Mouse (Mus musculus): Measurements from ENCODE around the gene Fgfr2. TPM values are rescaled to one million over a fixed set of nuclear protein-coding genes. Genes with fewer than 3 reads are reported as not detected.

Gene Fgfr2
- polyA plus RNA-seq, 1 experiment, result 59.9 TPM

DNA sequence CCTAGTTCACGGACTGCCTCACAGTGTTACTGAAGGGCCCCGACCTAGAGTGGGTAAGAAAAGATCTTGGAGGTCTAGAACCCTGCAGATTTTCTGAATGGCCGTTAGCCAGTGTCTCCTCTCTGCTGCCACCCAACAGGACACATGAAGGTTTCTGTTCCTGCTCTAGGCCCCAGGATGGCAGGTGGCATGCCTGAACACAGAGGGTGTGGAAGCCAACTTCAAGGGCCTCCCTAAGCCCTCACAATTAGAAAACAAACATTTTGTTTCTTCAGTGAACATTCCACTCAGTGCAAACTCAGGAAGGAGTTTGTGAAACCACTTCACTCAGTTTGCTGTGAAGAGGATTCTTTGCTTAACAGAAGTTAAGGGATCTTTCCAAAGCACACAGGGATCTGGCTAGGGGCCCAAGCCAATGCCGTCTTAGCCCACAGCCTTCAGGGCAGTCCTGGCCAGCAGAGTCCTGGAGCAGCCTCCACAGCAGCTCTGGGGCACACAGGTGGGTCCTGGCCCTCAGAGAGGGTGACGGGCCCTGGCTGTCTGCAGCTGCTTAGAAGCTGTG lies 398.6 kb downstream of the Fgfr2 start:
- Histone ChIP-seq H3K4me1 (ENCODE audit: control insufficient read depth, insufficient read depth, low read length) (no peaks in the 10 kb centered on the region), H3K27ac (ENCODE audit: insufficient read depth, low read length) (no peak overlapping the region), H3K4me3 (ENCODE audit: insufficient read depth, low read length) (no peak overlapping the region)
- TF ChIP-seq CTCF (IDR thresholded peaks at IDR 0.05; ENCODE audit: borderline replicate concordance, insufficient read depth, low read length) (no peak), POLR2A (IDR thresholded peaks at IDR 0.05; ENCODE audit: low read depth, low read length) (no peak)

DNA sequence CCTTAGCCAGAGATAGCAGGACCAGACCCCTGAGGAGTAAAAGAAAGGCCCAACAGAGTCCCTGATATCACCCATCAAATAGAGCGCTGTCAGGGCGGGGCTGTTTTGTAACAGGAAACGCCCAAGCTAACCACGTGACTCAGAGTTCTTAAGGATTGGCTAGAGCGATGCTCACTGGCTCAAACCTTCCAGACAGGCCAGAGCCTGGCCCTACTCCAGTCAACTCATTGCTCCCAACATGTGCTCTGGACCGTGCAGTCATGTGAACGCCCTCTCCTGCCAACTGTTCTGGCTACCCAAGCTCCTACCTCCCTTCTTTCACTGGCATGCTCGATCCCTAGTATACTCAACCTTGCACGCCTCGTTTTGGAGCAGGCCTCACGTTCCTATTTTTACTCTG lies 399.2 kb downstream of the Fgfr2 start:
- H3K27ac ChIP-seq (ENCODE audit: insufficient read depth, low read length), result no peak overlapping the region
- H3K4me3 ChIP-seq (ENCODE audit: insufficient read depth, low read length), result no peak overlapping the region
- H3K4me1 ChIP-seq (ENCODE audit: control insufficient read depth, insufficient read depth, low read length), result no peaks in the 10 kb centered on the region
- TF ChIP-seq POLR2A (IDR thresholded peaks at IDR 0.05; ENCODE audit: low read depth, low read length), result no peak
- TF ChIP-seq CTCF (IDR thresholded peaks at IDR 0.05; ENCODE audit: borderline replicate concordance, insufficient read depth, low read length), result no peak

DNA sequence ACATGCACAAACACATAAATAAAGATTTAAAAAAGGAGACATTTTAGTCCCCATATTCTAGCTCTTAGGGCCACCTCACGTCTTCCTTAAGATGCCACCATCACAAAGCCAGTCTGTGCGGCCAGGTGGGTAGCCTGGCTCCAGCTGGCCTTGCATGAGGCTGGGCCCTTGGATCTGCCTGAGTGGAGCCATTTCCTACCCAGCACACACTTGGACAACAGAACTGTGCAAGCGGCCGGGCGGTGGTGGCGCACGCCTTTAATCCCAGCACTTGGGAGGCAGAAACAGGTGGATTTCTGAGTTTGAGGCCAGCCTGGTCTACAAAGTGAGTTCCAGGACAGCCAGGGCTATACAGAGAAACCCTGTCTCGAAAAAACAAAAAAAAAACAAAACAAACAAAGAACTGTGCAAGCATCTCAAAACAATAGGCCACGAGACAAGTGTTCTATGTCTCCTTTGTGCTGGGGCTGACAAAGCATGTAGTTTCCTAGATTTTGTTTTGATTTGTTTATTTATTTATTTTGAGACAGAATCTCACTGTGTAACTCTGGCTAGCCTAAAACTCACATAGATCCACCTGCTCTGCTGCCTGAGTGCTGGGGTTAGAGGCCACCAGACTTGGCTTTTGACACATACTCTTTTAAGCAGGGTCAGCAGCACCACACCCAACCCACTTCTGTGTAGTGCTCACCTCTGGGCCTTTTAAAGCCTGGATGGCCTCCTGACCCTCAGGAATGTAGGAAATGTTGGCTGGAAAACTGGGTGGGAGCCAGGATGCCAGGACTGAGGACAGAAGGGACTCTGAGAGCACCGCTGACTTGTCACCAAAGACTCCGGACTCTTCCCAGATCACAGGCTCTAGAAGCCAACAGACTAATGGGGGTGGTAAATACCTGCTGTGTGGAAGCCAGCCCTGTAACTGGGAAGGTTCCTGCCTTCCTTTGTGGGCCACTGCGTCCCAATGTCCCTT lies 400.5 kb downstream of the Fgfr2 start:
- H3K4me1 ChIP-seq (ENCODE audit: control insufficient read depth, insufficient read depth, low read length), result no peaks in the 10 kb centered on the region
- no peak overlapping the region for H3K4me3 ChIP-seq (ENCODE audit: insufficient read depth, low read length)
- TF ChIP-seq POLR2A (IDR thresholded peaks at IDR 0.05; ENCODE audit: low read depth, low read length) (no peak), CTCF (IDR thresholded peaks at IDR 0.05; ENCODE audit: borderline replicate concordance, insufficient read depth, low read length) (no peak)
- no peak overlapping the region for H3K27ac ChIP-seq (ENCODE audit: insufficient read depth, low read length)

DNA sequence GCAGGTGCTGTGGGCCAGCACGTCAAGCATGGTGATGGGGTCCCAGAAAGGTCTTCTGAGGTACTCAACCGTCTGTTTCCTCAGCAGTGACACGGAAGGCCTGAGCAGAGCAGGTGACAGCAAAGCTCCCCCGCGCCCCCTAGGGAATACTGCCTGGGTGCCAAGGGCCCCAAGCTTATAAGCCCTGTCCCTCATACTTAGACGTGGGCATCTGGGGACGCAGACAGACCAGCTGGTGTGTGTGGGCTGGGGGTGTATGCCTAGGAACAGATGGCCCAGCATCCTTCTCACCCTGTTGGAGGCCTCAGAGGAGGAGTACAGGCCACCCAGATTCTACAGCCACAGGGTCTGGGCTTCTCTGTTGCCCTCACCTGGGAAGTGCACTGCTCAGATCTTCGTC lies 402.6 kb downstream of the Fgfr2 start:
- Histone ChIP-seq H3K27ac (ENCODE audit: insufficient read depth, low read length) (no peak overlapping the region), H3K4me3 (ENCODE audit: insufficient read depth, low read length) (no peak overlapping the region), H3K4me1 (ENCODE audit: control insufficient read depth, insufficient read depth, low read length) (no peaks in the 10 kb centered on the region)
- TF ChIP-seq POLR2A (IDR thresholded peaks at IDR 0.05; ENCODE audit: low read depth, low read length) (no peak), CTCF (IDR thresholded peaks at IDR 0.05; ENCODE audit: borderline replicate concordance, insufficient read depth, low read length) (no peak)

DNA sequence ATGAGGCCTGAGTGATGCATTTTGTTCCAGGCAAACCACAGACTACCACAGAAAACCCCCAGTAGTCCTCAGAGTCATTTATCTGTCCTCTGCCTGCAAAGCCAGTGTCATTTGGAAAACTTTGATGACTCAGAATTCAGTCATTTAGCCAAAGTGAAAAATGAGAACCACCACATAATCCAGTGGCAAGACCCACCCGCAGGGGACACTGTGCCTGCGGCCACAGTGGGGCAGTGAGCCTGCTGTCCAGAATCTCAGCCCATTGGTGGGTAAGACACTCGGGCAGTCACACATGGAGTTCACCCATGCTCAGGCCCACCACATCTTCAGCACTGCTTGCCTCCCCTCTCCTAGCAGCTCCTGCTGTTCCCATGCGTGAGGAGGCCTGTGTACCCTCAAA lies 403.6 kb downstream of the Fgfr2 start:
- Histone ChIP-seq H3K4me3 (ENCODE audit: insufficient read depth, low read length) (no peak overlapping the region), H3K27ac (ENCODE audit: insufficient read depth, low read length) (no peak overlapping the region; the same call in 1 of the 2 replicates), H3K4me1 (ENCODE audit: control insufficient read depth, insufficient read depth, low read length) (no peaks in the 10 kb centered on the region)
- TF ChIP-seq POLR2A (IDR thresholded peaks at IDR 0.05; ENCODE audit: low read depth, low read length), result no peak

DNA sequence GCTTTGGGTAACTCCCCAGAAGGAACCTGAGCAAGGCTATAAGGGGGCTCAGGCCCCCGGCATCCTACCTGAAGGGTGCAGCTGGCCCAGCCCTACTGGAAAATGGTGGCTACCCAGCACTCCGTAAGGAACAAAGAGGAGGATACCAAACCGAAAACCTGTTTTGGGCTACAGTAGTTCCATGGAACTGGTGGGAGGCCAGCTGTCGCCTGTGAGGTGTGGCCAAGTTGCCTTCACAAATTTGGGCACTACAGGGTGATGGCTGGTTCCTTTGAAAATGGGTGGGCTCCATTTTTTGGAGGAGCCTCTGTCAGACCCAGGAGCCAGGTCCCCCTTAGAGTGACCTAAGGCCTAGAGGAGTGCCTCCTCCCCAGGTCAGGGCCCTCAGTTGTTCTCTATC lies 407.9 kb downstream of the Fgfr2 start:
- Histone ChIP-seq H3K4me3 (ENCODE audit: insufficient read depth, low read length) (no peak overlapping the region), H3K4me1 (ENCODE audit: control insufficient read depth, insufficient read depth, low read length) (no peaks in the 10 kb centered on the region), H3K27ac (ENCODE audit: insufficient read depth, low read length) (no peak overlapping the region; the same call in 1 of the 2 replicates)
- no peak for TF ChIP-seq POLR2A (IDR thresholded peaks at IDR 0.05; ENCODE audit: low read depth, low read length)
- TF ChIP-seq CTCF (IDR thresholded peaks at IDR 0.05; ENCODE audit: borderline replicate concordance, insufficient read depth, low read length), result no peak

DNA sequence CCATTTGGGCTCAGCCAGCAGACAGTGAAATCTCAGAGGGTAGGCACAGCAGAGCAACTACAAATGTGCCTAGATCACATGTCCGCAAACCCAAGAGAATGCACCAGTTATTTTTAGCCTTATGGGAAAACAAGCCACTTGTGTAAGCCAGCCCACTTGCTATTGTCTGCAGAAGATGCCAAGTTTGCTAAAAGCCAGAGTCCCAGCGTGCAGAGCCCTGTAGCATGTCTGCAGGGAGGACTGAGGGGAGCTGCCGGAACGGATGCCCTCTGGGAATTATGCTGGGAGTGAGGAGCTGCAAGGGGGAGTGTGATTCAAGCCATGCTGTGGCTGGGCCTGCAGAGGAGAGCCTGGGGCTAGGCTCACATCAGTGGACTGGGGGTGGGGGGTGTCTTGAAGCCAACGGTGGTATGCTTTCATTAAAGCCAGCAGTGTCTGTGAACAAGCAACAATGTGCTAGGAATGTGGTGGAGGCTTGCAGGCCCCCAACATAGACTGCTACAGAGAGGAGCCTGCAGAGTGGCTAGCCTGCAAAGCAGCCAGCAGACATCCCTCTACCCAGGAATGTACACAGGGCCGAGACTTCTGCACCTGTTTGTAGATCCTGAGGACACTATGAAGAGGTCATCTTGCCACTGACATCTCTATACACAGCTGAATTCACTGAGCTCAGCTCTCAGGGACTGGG lies 408.8 kb downstream of the Fgfr2 start:
- H3K4me3 ChIP-seq (ENCODE audit: insufficient read depth, low read length), result no peak overlapping the region
- peak; percentile 23; the same call in 1 of the 2 replicates for TF ChIP-seq POLR2A (IDR thresholded peaks at IDR 0.05; ENCODE audit: low read depth, low read length)
- no peak for TF ChIP-seq CTCF (IDR thresholded peaks at IDR 0.05; ENCODE audit: borderline replicate concordance, insufficient read depth, low read length)
- H3K4me1 ChIP-seq (ENCODE audit: control insufficient read depth, insufficient read depth, low read length), result no peaks in the 10 kb centered on the region
- peak overlapping the region; percentile 75 for H3K27ac ChIP-seq (ENCODE audit: insufficient read depth, low read length)

DNA sequence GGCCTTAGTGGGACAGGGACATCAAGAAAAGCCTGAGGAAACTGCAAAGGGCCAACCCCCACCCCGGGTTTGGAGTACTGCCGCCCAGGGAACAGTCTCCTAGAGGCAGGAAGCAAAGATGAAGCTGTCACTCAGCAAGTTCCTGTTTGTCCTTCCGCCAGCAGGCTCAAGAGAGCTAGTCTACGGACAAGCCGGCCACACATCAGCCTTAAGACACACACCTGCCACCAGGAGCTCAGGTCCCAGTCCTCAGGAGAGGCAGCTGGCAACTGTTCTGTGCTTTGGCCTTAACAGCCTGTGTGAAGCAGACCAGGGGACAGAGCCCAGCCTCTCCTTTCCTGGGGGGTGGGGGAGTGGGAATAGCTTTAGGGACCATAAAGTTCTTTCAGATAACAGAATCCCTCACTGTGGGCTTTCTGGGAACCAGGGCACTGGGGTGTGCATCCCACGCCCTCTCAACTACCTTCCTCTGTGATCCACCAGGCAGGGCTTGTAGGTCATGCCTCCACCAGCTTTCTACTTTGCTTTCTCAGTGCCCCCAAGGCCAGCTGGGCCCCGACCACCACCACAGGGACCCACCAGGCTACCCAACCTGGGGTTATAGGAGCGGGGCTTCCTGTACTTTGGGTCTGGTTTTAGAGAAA lies 409.5 kb downstream of the Fgfr2 start:
- H3K27ac ChIP-seq (ENCODE audit: insufficient read depth, low read length), result peak overlapping the region; percentile 75
- no peaks in the 10 kb centered on the region for H3K4me1 ChIP-seq (ENCODE audit: control insufficient read depth, insufficient read depth, low read length)
- H3K4me3 ChIP-seq (ENCODE audit: insufficient read depth, low read length), result no peak overlapping the region
- no peak for TF ChIP-seq POLR2A (IDR thresholded peaks at IDR 0.05; ENCODE audit: low read depth, low read length)
- TF ChIP-seq CTCF (IDR thresholded peaks at IDR 0.05; ENCODE audit: borderline replicate concordance, insufficient read depth, low read length), result no peak

DNA sequence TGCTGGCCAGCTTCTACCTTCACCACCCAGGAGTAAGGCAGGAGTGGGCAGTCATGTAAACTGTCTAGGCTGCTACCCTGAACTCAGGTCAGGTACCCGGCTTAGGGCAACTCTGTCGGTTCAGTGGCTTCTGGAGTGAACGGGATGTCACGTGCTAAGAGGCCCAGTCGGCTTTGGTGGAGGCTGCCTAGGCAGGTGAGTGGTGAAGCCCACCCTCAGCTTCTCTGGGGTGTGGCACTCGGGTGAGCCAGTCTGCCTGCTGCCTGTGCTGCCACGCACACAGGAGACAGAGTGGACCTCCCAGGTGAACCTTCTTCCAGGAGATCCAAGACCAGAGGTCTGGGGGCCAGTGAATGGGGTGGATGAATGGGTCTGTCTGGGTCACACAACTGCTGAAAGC lies 410.2 kb downstream of the Fgfr2 start:
- no peak overlapping the region for H3K27ac ChIP-seq (ENCODE audit: insufficient read depth, low read length)
- TF ChIP-seq CTCF (IDR thresholded peaks at IDR 0.05; ENCODE audit: borderline replicate concordance, insufficient read depth, low read length), result no peak
- no peaks in the 10 kb centered on the region for H3K4me1 ChIP-seq (ENCODE audit: control insufficient read depth, insufficient read depth, low read length)
- H3K4me3 ChIP-seq (ENCODE audit: insufficient read depth, low read length), result no peak overlapping the region
